Mouse (Mus musculus) heart, postnatal 25 days (tissue): ENCODE data around the gene Gm28048. TPM values are rescaled to one million over a fixed set of nuclear protein-coding genes. Genes with fewer than 3 reads are reported as not detected.

Experiments used
- DNase-seq: peaks from one replicate; pipeline ENCODE4 v3.0.0; 2022; ENCODE audit warnings: low spot score
- intact Hi-C: fragments of 180-260 bp; cut with DNase I; formaldehyde crosslinking; loops from one replicate; pipeline ENCODE4 v1.15.1; 2025
- total RNA-seq, 2 experiments: library from RNA; stranded (reverse); gene quantifications; 2 replicates each; pipeline ENCODE4 v1.2.3; 2021

The Gm28048 gene
- total RNA-seq, 2 experiments from 2014 or later: 5.4 to 5.8 TPM

DNA sequence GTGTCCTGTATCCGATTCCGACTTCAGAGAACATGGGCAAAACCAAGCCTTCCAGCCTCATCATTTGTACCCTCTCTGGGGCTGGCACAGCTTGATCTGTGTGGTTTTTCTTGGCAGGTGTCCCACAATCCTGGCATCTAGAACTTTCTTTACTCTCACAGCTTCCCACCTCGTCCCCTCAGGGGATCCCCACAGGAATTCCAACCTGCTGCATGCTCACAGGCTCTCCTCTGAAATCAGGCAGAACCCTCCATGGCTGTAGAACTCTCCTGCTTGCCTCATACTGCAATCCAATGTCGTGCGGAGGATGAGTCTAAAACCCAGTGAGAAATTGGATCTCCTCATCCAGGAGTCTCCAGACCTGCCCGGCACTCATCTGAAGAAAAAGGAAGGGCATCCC lies 155.2 kb downstream of the Gm28048 start:
- intact Hi-C loops: no loop called here
- DNase-seq: no peak

DNA sequence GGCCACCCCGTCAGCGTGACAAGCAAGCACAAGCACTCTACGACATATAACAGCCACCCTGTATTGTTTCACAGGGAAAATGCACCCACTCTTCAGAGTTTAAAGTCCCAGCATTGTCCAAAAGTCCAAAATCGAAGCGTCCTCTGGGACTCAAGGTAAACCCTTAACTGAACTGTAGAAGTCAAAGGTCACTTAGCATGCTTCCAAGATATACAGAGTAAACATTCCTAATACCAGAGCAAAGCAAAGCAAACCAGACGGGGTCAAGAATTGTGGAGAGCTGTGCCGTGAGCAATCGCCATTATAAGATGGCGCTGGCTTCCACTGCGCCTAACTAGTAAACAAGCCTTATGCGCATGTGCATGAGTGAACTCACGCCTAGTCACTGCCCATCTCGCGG lies 155.8 kb downstream of the Gm28048 start:
- intact Hi-C loops: no loop called here
- DNase-seq: no peak

DNA sequence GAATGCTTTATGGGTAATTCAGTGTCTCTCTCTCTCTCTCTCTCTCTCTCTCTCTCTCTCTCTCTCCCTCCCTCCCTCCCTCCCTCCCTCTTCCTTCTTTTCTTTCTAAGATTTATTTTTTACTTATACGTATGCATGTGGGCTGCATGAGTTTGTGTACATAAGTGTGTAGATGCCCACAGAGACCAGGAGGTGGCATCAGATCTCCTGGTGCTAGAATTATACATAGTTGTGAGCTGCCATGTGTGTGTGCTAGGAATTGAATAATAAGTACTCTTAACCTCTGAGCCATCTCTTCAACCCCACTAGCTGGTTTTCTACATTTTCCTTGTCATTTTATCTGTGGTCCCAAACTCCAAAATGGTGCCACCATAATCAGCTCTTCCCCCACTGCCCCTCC lies 156.3 kb downstream of the Gm28048 start:
- DNase-seq: no peak
- intact Hi-C loops: no loop called here

DNA sequence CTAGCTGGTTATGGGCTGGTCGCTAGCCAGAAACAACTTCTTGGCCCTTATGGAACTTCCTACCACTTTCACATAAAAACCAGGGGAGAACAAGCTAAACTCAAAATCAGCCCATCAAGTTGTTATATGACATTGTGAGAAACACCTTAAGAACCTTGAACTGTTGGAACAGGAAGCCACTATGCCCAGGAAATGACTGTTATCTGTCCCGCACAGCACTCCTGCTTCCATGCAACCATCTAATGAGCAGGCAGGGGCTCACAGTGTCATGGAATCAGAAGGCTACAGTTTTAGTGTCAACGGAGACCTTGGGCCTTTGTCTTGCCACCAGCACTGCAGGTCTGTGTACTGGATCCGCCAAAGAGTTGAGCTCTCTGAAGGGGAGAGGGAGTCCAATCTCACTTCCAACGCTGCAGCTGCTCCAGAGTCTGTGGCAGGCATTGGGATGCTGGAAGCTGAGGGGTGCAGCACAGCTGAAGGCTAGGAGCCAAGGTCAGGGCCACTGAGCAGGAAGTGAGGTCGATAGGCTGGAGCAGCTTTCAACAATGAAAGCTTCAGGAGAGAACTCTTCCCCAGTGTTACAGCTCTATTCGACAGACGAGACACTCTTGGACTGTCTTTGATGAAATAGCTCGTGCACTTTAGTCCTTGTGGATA lies 157.7 kb downstream of the Gm28048 start:
- no peak for DNase-seq
- intact Hi-C loops: no loop called here

DNA sequence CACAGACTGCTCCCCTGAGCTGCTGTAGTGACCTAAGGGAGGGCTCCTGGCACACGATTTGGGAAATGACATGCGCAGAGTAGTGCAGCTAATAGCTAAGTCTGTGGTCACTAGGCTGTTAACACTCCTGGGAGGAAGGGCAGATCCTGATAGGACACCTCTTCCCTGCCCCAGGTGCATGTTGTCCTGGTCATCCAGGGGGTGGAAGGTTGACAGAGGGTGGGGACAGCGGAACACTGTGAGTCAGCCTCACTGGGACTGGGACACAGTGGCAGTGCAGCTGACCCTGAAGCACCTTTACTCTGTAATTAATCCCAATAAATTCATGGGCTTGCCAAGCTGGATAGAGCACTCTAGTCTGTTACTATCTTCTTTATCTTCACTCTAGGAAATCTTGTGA lies 160.6 kb downstream of the Gm28048 start:
- intact Hi-C loops: no loop called here

DNA sequence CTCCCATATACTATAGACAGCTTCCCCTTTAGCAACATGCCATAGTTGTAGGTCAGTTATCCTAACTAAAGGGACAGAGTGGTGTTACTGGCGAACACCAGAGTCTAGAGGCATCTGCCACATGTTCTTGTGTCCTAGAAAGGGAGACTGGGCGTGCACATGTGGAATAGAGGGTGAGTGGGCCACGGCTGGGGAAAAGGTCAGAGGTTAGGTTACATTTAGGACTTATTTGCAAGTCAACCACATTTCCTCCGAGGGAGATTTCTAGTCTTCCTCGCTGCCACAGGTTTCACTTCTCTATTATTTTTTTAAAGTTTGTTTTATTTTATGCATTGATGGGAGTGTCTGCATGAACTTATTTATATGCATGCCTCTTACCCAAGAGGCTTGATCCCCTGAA lies 163.5 kb downstream of the Gm28048 start:
- no peak for DNase-seq
- intact Hi-C loops: no loop called here

More for the DNA sequence above, 160.6 kb downstream of the Gm28048 start:
- no peak for DNase-seq

DNA sequence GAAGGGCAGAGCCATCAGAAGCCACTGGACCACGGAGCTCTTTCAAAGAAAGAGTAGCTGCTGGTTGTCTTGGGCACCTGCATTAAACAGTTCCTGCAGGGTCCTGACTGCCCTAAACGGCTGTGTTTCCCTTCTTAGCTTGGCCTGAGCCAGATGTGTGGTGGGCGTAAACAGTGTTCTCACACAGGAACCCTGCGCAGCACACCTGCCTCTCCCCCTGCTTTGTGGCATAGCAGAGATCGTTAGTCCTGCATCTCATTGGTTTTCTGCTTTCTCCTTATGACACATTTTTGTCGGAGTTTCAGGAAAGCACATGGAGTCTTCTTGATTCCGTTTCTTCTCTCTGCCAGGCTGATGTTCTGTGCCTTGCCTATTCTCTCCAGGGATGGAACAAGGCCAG lies 166.0 kb downstream of the Gm28048 start:
- DNase-seq: no peak

DNA sequence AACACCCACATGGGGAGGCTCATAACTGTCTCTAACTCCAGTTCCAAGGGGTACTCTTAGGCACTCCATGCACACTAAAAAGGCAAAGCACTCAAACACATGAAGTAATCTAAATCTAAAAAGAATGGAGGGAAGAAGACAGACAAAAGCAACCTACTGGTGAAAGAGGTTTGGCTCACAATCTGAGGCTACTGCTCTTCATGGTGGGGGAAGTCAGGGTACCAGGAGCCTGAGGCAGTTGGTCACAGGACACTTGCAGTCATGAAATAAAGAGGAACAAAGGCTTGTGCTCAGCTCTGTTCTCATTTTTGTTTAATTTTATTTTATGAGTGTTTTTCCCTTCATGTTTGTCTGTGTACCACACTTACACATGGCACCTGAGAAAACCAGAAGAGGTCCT lies 166.7 kb downstream of the Gm28048 start:
- intact Hi-C loops: no loop called here
- no peak for DNase-seq

More for the DNA sequence above, 166.0 kb downstream of the Gm28048 start:
- intact Hi-C loops: no loop called here

DNA sequence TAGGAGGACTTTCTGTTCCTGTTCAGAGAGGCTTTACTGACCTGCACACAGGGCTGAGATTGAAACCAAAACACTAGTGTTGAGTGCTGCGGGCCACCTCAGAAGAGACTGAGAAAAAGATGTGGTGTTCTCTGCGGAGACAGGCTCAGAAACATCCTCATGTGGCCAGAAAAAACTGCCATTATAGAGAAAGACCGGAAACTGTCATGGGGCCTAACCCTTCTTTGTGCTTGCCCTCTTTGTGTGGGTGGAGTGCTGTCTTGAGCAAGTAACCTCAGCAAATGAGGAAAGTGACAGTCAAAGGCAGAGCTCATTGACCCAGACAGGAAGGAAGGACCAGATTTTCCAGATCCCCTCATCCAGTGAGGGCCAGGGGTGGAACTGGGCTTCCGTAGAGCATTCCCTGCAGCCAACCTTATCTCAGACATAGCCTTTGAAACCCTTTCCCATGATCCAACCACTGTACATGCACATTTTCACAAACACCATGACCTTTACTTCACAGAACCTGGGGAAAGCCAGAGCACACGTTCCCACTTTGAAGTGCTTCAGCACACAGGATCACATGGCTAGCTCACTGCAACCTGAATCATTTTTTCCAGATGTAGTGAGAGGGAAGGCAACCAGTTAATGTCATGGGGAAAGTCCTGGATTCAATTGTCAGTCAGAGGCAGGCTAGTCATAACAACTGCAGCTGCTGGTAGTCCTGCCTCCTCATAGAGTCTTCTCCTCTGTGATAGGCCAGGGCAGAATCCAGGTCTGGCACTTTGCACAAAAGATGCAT lies 167.8 kb downstream of the Gm28048 start:
- intact Hi-C loops: no loop called here
- DNase-seq: no peak

DNA sequence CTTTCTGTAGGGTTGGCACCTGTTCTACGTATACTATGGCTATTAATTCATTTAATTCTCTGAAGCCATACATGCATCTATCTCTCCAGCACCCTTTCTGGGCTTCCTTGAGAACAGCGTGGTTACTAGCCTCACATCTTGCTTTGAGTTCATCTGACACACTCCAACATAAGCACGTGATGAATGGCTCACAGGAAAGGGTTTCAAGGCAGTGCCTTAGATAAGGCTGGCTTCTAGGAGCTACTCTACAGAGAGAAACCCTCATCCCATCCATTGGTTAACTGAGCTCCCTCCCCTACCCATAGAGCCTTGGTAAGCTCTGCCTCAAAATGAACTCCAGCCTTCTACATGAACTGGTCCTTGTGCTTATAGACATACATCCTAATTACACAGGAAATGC lies 168.5 kb downstream of the Gm28048 start:
- no peak for DNase-seq
- intact Hi-C loops: no loop called here

DNA sequence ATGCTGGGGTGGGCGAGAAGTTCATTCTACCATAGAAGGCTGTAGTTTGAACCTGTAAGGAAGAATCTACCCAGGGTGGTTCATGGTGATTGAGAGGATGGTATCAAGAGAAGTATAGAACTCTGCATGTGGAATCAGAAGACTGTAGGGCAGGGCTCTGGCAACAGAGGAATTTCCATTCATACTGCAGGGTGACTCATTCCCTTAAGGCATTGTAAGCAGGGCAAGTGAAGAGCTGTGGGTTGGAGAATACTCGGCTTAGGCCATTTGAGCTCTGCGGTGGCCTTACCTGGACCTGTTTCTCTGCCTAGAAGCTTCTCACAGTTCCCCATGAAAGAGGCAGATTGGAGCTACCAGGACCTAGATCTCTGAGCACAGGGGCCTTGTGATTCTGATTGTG lies 170.5 kb downstream of the Gm28048 start:
- no peak for DNase-seq
- intact Hi-C loops: no loop called here

DNA sequence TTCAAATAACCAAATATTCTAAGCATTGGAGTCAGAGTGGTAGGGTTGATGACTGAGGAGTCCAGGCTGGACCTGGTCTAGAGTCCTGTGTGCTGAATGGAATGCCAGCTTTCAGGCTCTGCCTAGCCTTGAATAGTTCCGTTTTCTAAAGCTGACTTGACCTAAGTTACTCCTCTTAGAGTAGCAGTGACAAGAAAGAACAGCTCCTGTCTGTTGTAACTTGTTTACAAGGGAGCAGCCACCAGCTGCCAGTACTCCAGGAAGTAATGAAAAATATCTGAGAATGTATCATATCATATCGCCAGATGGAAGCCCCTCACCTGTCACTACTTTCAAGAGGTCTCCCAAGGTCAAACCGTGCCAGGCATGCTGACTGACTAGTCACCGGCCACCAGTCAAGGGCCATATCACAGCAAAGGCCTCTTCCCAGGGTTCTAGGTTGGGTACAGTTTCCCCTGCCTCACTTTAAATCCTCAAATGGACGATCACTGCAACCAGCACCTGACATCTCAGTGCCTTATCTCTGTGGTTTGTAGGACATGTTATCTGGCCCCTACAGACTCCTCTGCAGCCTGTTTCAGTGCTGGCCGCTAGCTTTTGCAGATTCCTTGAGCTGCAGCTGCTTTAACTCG lies 172.3 kb downstream of the Gm28048 start:
- intact Hi-C loops: no loop called here
- DNase-seq: no peak

DNA sequence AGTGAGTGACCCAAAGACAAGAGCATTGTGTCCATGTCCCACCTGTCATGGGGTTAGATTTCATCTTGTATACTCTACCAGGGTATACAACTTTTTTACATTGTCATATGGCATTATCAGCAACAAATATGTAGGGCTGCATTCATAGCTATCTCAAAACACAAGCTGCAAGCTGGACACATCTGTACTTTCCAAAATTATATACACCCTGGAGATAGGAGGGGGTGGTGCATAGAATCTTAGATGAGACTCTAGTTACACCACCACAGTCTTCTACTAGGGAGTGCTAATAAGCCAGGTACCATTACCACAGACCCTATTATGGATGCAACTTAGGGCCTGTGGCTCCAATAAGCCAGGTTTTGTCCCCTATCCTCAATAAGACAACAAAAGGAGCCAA lies 173.8 kb downstream of the Gm28048 start:
- intact Hi-C loops: no loop called here
- DNase-seq: no peak

DNA sequence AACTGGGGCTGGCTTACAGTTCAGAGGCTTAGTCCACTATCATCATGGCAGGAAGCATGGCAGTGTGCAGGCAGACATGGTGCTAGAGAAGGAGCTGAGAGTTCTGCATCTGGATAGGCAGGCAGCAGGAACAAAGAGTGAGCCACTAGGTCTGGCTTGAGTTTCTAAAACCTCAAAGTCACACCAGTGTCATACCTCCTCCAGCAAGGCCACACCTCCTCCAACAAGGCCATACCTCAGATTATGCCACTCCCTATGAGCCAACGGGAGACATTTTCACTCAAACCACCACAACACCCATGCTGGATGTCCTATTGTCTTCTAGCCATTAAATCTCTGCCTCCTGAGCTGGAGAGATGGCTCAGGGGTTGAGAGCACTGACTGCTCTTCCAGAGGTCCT lies 176.7 kb downstream of the Gm28048 start:
- DNase-seq: no peak
- intact Hi-C loops: no loop called here

DNA sequence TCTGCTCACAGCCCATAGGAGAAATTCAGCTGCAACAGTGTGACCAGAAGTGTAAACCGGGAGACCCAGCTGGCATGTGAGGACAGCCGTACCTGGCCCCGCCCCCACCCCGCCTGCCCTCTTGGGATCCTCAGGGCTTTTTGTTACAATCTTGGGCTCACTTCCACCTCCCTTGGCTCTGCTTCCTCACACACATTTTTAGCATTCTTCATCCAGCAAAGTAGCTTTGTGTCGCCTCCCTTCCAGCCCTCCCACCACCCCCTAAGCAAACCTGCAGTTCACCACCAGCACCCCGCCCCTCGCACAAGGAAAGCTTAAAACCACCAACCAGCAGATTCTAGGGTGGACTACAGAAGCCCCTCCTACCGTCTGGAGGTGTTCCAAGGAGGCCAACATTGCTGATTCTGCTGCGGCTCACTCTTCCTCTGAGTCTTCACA lies 181.9 kb downstream of the Gm28048 start:
- DNase-seq: no peak
- intact Hi-C loops: no loop called here

DNA sequence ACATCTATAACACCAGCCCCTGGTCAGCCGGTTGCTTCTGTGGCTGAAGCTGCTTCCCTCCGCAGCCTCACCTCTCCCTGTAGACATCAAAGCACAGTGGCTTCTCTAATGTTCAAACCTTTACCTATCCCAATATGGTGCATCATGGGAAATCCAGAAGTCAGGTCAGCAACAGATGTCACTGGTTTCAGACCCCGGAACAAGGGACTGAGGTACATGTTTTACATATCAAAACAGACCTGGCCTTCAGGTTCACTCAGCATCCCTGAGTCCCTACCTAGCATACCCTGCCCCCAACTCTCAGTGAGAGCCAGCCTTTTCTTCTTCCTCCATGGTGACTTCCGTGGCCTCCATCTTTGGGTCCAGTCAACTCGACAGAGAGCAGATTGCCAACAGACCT lies 183.0 kb downstream of the Gm28048 start:
- DNase-seq: no peak
- intact Hi-C loops: no loop called here

DNA sequence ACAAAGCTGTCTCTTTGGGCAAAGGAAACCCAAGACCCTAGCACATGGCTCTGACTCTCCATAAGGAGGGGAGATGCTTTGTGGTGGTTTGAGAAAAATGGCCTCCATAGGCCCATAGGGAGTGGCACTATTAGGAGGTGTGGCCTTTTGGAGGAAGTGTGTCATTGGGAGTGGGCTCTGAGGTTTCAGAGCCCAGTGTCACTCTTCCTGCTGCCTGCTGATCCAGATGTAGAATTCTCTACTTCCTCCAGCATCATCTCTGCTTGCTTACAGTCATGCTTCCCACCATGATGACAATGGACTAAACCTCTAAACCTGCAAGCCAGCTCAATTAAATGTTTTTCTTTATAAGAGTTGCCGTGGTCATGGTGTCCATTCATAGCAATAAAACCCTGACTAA lies 187.2 kb downstream of the Gm28048 start:
- intact Hi-C loops: no loop called here

DNA sequence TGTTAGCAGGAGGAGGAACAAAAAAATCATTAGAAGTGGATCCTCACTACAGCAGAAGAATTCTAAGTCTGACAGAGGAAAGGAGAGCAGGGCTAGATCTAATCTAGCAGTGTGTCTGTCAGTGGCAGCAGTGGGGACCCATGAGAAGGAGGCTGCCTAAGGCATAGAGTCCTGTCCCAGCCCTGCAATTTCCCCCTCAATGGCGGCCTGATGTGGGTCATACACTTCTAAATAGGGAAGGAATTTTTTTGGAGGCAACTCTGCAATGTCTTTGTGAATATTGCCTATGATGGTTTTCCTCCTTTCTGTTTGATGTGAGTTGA lies 188.0 kb downstream of the Gm28048 start:
- no peak for DNase-seq
- intact Hi-C loops: no loop called here

More for the DNA sequence above, 187.2 kb downstream of the Gm28048 start:
- no peak for DNase-seq

DNA sequence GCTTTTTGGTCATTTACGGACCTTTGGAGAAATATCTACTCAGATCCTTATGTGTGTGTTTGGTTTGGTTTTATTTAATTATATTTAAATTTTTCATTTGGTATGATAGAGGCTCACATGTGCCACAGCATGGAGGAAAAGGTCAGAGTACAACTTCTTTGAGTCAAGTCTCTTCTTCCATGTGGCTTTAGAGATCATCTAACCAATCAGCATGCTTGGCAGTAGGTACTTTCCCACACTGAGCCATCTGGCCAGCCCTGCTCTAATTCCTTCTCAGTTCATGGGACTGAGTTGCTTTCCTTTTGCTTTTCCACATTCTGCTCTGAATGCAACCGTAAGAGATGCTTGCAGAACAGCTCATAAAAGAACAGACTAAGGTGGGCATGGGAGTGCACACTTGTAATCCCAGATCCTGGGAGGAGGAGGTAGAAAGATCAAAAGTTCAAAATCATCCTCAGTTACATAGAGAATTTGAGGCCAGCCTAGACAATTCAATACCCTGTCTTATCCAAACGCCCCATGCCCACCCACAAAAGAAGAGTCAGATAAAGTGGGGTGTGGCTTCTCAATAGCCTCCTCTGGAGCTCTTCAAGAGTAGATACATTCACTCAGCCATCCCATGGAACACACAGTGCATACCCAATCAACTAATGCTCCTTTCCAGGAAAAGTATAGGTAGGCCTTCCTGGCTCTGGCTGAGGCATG lies 188.6 kb downstream of the Gm28048 start:
- intact Hi-C loops: no loop called here
- DNase-seq: no peak

DNA sequence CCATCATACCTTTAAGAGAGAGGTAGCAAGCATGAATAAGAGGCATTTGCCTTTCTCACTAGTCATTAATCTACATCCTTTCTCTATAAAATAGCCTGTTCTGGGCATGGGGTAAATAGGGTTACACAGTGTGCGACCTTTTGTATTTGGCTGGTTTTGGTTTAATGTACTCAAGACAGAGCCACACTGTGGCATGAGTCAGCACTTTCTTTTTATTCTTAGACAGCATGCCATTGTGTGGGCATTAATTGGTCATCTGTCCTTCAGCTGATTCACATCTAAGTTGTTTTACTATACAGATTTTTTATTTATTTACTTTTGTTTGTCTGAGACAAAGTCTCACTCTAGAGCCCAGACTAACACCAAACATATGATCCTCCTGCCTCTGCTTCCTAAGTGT lies 189.7 kb downstream of the Gm28048 start:
- DNase-seq: no peak
- intact Hi-C loops: no loop called here

DNA sequence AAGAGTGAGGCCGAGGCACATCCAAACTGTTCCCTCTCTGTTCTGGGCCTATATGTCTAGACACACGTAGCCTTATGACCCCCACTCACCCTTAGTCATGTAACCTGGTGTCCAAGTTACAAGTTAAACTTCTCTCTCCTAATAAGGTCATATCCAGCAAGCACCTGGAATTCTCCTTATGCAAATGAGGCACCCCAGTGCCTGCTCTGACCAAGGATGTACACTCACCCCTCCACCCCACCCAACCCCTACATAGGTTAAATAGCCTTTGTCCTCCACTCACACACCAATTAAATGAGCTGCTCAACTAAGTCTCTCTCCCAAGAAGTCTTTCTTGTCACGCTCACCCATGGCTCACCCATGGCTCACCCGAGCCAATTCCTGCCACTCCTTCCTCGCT lies 190.2 kb downstream of the Gm28048 start:
- DNase-seq: no peak
- intact Hi-C loops: no loop called here
